Mouse (Mus musculus) NIH3T3 (cell line): ENCODE data around the gene Nkapl.
"Not testable (repeated sequence)": the region's sequence is repeated elsewhere in the genome, so short reads cannot be mapped to it uniquely, and the experiment has no call there.

Source experiments
- DNase-seq: peaks from one replicate; pipeline ENCODE4 v3.0.0-alpha.2; 2012; ENCODE audit warnings: low read depth

The Nkapl gene

GRCm38 (mm10) chr13:21468061-21469019, at the start of gene Nkapl:
Gene Nkapl, minus strand, starts transcription at chr13:21468509.
- DNase-seq, result peak; percentile 26

- DNase-seq, result peak; percentile 87
Observed at GRCm38 (mm10) chr13:21506221-21506649, 37.9 kb upstream of the Nkapl start.

DNA sequence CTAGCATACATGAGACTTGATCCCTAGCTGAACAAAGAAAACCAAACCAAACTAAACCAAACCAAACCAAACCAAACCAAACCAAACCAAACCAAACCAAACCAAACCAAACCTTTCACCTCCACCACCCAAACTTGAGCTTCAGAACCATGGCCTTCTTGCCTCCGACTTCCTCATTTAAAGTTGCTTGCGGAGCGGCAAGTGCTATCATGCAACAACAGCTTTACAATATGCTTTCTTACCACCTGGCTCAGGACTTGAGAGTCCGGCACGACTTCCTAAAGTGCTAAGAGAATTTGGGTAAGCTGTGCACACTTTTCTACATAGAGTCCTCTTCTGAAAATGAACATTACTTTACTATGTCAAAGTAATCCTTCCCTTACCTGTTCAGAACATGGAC, 34.0 kb upstream of the Nkapl start:
- no peak for DNase-seq

- DNase-seq, result not testable (repeated sequence)
Observed at GRCm38 (mm10) chr13:21501182-21501581, 32.9 kb upstream of the Nkapl start, which contains the start of gene Gm11273. Gene Gm11273, minus strand, starts transcription at chr13:21501418.

GRCm38 (mm10) chr13:21495080-21495479, 26.8 kb upstream of the Nkapl start, which contains the start of gene AK157302:
Gene AK157302, plus strand, starts transcription at chr13:21495223.
- no peak for DNase-seq

DNA sequence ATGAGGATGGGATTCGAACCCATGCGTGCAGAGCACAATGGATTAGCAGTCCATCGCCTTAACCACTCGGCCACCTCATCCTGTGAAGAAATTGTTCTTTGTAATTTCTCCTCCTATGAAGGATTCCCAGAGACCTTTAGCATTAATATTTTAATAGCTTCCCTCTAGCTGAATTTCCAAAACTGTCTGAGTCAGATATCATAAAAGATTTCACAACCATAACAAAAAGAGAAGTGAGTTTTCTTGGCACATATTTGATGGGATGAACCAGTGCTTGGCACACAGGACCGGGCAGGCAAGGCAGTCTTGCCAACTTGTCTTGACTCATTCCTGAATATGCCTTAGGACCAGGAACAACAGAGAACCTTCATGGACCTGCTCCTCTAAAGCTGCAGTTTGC, 24.5 kb upstream of the Nkapl start:
- DNase-seq, result peak; percentile 37

GRCm38 (mm10) chr13:21486881-21487280, 18.6 kb upstream of the Nkapl start:
- no peak for DNase-seq

- not testable (repeated sequence) for DNase-seq
Observed at GRCm38 (mm10) chr13:21478759-21479670, 10.7 kb upstream of the Nkapl start, which contains the start of the genes Zkscan4 and Gm10065. Gene Zkscan4, plus strand, starts transcription at chr13:21478907. Gene Gm10065, minus strand, starts transcription at chr13:21479441.

DNA sequence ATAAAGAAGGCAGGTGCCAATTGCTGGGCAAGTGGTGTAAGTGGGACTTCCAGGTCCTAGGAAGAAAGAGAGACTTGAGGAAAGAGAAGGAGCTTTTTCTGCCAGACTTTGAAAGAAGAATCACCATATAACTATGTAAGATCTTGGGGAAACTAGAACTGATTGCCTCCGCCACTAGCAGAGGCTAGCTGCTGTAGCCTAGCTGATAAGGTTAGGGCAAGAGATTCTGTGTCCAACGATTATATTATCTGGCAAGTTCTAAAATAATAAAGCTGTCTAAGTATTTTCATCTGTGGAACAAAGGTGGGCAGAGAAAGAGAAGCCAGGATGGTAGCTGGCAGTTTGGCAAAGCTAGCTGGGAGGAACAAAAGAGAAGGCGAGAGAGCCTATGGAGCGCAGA, 4.1 kb upstream of the Nkapl start:
- DNase-seq, result no peak

DNA sequence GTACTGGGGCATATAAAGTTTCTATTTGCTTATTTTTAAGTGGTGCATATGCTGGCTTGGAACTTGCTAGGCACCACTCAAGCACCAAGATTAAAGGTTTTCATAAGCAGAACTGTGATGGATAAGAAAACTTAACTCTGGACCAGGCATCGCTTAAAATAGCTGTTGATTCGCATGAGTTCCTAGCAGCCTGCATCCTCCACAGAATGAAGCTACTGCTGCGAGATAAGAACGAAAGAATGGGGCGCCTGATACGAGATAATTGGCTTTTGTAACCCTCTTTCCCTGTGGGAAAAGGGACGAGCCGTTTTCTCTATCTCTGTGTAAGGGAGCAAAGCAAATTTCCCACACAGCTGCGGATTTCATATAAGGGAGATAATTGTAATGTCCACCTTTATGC, 788 bp upstream of the Nkapl start:
- DNase-seq, result no peak

DNA sequence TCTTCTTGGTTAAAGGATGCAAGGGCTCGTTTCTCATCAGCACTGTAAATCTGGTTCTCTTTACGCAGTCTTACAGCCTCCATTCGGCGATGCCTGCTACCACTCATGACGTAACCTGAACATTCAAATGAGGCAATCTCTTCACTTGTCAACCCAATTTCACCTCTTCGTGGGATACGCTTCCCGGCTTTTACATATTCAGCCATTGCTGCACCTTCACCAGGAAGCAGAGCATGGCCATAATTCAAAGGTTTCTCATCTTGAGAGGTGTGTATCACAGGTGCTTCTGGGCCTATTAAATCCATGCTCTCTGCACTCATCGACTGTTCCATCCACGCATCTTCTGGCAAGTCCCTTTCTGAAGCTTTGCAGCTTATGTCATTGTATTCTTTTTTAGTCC, 973 bp downstream of the Nkapl start:
- no peak for DNase-seq

- not testable (repeated sequence) for DNase-seq
Observed at GRCm38 (mm10) chr13:21462516-21462915, 5.8 kb downstream of the Nkapl start.

DNA sequence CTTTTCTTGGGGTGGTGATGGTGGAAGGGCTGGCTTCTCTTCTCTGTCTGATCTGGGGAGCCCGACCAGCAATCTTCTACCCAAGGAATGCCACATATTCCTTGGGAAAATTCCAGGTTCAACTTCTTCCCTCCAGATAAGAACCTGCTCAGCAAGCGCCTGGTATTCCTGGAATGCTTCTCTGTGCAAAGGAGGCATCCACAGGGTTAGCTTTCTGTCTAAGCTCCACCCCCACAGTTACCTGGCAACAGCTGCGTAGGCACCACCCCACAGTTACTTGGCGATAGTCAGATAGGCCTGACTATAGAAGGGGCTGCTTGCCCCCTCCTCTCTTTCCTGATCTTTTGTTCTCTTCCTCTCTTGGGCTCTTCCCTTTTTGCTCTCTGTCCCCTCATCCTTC, 12.0 kb downstream of the Nkapl start:
- peak; percentile 25 for DNase-seq

- DNase-seq, result no peak
Observed at GRCm38 (mm10) chr13:21454133-21454532, 14.2 kb downstream of the Nkapl start.

- peak; percentile 89 for DNase-seq
Observed at GRCm38 (mm10) chr13:21453449-21453848, 14.9 kb downstream of the Nkapl start, which contains the start of gene Zscan26. Gene Zscan26, minus strand, starts transcription at chr13:21453730.

GRCm38 (mm10) chr13:21453042-21453441, 15.3 kb downstream of the Nkapl start:
- DNase-seq, result no peak

DNA sequence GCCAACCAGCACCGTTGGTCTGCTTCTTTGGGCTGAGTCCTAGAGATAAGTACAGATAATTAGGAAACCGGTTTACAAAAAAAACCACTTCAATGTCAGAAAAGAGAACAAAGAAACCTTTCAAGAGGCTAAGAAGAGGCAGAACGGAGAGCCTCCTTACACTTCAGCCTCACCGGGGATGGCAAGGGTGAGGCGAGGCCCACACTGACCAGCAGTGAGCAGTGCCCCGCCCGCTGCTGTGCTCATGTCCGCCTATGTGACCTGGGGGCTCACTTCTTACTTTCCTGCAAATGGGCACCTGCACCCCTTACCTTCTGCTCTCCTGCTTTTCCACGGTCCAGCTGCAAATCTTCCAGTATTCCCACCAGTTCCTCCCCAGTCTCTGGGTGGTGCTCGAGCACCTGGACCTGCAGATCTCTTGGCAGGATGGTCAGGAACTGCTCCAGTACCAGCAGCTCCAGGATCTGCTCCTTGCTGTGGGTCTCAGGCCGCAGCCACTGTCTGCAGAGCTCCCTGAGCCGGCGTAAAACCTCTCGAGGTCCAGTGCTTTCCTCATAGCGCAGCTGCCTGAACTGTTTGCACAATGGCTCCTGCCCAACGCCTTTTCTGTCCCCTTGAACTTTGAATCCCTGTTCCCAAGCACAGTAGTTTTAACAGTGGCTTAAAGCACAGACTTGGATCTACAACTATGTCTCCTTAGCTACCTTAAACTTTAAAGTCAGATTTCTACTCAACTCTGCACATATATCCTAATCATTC, 20.3 kb downstream of the Nkapl start:
- no peak for DNase-seq

- no peak for DNase-seq
Observed at GRCm38 (mm10) chr13:21446796-21447195, 21.5 kb downstream of the Nkapl start.

DNA sequence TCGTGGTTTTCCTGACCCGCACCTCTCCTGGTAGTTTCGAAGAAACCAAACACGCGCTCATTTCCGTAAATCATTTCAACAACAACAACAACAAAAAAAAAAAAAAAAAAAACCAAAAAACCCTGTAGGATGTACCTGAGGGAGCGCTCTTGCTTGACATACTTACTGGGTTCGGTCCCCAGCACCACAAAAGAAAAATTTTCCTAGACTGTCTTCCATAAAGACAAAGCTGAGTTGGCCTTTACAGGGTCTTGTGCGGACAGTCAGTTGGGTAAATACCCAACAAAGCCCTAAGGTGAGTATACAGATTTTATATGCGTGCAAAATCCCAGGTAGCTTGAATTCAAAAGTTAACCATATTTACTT, 27.1 kb downstream of the Nkapl start:
- DNase-seq, result no peak

- DNase-seq, result peak; percentile 37
Observed at GRCm38 (mm10) chr13:21440503-21441206, 27.7 kb downstream of the Nkapl start, which contains the start of gene Pgbd1. Gene Pgbd1, minus strand, starts transcription at chr13:21441058.

DNA sequence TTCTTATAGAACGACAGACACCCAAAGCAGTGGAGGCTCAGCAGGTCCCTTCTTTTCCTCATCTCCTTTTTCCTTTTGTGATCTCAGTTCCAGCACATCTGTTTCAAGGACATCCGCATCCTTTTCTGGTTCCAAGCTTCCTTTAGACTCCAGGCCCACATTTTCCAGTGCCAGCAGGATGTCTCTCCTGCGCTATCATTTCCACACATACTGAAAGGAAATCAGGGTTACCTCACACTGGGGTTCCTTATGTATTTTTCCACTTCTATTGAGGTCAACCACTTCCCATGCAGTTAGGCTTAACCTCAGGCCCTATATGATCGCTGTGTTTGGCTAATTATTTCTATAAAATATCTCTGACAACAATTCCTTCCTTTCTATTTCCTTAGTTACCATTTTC, 32.8 kb downstream of the Nkapl start:
- DNase-seq, result no peak
